Mouse (Mus musculus) thymus, postnatal 14 days (tissue): ENCODE results near the gene Ipo4.

Source experiments
- DNase-seq: peaks from one replicate; pipeline ENCODE4 v3.0.0; 2021

The Ipo4 gene

GRCm38 (mm10) chr14:55628077-55628827 lies 7.5 kb downstream of the Ipo4 start:
- DNase-seq = no peak

GRCm38 (mm10) chr14:55618486-55619195 lies 17.1 kb downstream of the Ipo4 start:
- DNase-seq = no peak

DNA sequence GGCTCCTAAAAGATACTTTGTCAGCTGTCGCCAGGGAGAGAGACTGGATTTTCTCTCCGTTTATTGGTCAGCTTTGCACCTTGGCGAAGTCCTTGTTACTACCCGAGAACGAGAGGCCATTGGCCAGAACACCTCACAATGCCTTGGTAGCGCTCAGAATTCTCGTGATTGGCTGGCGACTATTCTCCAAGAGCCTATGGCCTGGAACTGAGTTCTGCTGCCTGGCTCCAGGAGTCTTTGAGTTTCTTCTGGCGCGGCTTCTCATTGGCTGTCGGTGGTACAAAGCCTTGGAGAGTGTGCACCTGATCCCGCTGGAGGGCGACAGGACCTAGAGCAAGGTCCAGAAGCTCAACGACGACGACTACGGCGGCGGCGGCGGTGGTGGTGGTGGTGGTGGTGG lies 17.9 kb downstream of the Ipo4 start, which contains the start of gene Rec8:
Gene Rec8 (plus strand): TSS at position 216 of the 400 bp plus-strand sequence.
- no peak for DNase-seq

- DNase-seq = no peak
These were observed 18.9 kb downstream of the Ipo4 start for GRCm38 (mm10) chr14:55616844-55617243.

DNA sequence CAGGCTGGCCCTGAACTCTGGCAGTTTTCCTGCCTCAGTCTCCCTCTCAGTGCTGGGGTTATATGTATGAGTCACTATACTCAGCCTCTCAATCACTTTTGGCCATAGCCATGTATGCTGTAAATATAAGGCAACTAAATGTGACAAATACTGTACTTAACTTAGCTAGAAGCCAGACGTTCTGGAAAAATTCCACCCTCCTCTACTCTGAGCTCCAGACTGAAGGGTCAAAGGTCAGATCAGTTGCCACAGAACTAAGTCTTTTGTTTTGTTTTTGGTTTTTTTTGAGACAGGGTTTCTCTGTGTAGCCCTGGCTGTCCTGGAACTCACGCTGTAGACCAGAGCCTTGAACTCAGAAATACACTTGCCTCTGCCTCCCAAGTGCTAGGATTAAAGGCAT lies 19.9 kb downstream of the Ipo4 start:
- DNase-seq = no peak

- DNase-seq = no peak
These were observed 21.1 kb downstream of the Ipo4 start for GRCm38 (mm10) chr14:55614565-55615178.

DNA sequence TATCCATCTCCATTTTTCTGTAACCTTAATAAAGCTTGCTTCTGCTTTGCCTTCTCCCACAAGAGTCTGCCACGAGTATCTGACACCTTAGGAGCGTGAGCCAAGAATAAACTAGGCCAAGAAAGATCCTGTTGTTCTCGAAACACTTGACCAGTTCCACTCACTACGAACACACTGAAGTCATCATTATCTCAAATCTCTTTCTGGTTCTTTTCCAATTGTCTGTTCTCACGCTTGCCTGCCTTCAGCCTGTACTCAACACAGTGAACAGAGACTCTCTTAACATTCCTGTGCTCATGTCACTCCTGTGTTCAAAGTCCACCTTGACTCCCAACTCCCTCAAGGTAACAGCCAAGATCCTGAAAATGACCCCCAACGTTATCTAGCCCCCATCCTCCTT lies 22.4 kb downstream of the Ipo4 start:
- DNase-seq = no peak

DNA sequence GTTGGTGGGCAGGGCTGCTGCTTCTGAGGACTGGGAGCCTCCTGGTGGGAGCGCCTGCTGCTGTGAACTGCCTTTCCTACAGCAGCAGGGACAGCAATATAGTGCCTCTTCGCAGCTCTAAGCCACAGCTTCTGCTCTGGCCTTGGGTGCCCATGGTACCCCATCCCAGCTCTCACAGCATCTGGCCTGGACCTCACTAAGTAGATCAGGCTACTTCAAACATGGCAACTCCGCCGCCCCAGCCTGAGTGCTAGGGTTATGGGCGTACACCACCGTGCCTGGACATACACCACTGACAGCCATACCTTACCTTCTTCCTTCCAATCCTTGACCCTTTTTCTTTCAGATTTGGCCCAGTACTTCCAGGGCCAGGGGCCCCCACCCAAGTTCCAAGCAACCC lies 27.4 kb downstream of the Ipo4 start:
- DNase-seq = no peak

- DNase-seq = no peak
These were observed 29.9 kb downstream of the Ipo4 start for GRCm38 (mm10) chr14:55605743-55606459.

DNA sequence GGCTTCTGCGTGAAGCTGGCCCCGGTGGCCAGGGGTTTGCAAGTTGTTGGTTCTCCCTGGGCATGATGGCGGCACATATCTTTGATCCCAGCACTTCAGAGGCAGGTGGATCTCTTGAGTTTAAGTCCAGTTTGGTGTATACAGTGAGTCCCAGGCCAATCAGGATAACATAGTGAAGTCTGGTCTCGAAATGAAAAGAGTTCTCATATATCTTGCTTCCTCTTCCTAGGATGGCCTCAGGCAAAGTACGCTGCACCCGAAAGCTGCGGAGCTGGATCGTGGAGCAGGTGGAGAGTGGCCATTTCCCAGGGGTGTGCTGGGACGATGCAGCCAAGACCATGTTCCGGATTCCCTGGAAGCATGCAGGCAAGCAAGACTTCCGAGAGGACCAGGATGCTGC lies 30.9 kb downstream of the Ipo4 start:
- no peak for DNase-seq

DNA sequence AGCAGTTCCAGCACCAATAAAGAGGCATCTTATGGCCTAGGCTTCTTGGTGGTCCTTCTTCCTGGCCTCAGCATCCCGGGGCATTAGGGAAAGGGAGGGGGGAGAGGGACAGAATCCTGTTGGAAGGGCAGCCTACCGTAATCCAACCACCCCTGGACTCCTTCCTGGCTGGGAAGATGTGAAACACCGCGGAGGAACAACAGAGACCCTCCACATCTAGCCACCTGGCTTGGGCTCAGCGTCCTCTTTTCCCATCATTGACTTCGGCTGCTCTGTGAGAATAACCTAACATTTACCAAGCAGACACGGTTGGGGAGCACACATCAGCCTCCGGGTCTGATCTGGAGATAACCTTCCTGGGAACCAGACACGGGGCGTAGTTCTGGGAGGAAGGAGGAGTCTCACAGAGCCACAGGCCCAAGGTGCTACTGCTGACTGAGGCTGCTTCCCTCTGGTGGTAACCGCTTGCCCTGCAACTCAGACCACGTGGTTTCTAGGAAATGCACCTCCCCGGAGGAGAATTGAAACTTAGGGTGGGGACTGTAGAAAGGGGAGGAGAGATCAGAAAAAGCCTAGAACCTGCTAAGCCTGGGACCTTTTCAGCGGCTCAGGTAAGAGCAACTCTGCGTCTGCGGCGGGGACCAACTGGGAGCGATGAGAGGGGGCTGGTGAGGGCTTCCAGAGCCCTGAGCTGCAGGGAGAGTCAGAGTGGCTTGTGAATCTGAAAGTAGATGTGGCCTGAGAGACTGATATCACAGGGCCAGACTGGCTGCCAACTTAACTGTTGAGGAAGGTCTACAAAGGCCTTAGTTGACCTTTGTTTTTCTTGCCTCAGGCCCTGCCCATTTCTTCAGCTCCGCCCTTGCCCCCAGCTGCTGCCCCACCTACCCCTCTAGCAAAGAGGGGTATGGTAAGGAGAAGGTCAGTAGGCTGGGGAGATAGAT lies 31.9 kb downstream of the Ipo4 start:
- peak; percentile 95 for DNase-seq

- DNase-seq = no peak
These were observed 32.5 kb downstream of the Ipo4 start, which contains the start of gene Irf9 for GRCm38 (mm10) chr14:55603271-55603632. Irf9 (plus strand) TSS chr14:55603571.

DNA sequence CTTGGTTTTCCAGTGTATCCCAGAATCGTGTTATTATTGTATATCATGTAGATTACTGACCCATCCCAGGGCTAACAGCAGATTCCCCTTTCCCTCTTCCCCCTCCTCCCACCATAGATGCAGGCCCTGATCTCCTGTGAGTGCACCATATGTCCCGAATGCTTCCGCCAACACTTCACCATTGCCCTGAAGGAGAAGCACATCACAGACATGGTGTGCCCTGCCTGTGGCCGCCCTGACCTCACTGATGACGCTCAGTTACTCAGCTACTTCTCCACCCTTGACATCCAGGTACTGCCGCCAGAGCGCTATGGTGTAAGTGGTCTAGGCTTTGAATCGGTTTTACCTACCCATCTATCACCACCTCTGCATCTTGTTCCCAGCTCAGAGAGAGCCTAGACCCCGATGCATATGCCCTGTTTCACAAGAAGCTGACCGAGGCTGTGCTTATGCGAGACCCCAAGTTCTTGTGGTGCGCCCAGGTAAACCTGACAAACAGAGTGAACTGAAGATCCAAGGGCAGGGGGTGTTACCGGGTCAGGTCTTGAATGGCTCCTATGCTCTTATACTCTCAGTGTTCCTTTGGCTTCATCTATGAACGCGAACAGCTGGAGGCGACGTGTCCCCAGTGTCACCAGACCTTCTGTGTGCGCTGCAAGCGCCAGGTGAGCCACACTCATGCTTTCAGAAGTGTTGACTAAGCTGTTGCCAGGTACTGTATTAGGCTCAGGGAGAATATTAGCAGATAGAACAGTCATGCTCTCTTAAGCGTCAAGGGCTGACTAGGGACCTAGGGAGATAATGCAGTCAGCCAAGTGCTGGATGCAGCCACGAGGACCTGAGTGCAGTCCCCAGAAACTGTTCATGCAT lies 37.0 kb downstream of the Ipo4 start:
- DNase-seq = no peak

- no peak for DNase-seq
These were observed 39.6 kb downstream of the Ipo4 start for GRCm38 (mm10) chr14:55596036-55596690.

DNA sequence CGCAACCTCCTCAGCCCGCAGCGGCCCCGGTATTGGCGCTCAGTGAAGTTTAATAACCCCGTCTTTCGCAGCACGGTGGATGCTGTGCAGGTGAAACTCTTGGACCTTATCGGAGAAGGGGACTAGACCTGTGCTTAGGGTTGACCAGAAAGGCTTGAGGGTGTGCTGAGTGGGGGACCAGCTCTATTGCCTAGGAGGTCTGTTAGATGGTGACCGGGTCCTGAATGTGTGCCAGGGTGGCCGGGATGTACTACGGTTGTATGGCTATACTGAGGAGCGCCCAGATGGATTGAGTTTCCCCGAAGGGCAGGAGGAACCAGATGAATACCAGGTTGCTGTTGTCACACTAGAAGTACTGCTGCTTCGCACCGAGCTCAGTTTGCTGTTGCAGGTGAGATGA lies 43.5 kb downstream of the Ipo4 start:
- DNase-seq = no peak

- peak; percentile 88 for DNase-seq
These were observed 44.3 kb downstream of the Ipo4 start, which contains the start of gene Rnf31 for GRCm38 (mm10) chr14:55591331-55591891. Rnf31 (plus strand) TSS chr14:55591708.

GRCm38 (mm10) chr14:55590748-55591330 lies 44.9 kb downstream of the Ipo4 start, which contains the start of gene Psme2:
Psme2 (minus strand) TSS chr14:55591113.
- peak; percentile 75 for DNase-seq

DNA sequence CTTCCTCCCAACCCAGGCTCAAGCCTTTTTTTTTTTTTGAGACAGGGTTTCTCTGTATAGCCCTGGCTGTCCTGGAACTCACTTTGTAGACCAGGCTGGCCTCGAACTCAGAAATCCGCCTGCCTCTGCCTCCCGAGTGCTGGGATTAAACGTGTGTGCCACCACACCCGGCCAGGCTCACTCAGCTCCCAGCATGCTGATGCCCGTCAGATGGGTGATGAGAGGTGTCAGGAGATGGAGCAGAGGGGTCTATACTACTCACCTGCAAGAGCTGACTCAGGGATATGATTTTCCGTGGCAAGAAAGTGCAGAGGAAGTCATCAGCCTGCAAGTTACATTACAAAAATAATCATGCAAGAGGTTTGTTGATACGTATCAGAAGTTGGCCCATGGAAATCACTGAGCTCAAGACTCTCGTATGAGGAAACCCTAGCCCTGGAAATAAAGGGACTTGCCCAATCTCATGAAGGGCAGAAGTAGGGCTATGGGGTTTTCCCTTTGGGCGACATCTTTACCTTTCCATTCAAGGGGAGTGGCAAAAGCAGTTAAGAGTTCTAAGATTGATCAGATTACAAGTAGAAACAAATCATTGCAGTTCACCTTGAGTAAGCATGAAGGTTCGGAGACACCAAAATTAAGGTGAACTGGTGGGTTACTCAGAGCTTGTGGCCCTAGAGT lies 45.8 kb downstream of the Ipo4 start:
- DNase-seq = no peak

DNA sequence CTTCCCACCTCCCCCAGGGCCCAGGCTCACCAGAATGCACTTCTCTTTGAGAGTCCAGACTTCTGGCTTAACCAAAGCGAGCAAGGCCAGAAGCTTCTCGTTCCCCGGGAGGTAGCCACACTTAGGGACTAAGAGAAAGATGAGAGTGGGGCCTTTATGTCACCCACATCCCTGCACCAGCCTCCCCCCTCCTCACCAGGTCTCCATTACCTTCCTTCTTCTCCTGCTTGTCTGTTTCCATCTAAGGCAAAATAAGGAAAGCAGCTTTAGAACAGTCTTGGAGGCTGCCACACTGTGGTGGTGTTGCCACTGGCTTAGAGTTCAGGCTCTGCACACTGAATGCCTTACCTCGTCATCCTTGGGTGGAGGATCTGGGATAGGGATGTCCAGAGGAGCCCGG lies 46.5 kb downstream of the Ipo4 start:
- no peak for DNase-seq
